Mouse (Mus musculus): ENCODE data around the gene Ptov1. TPM values are rescaled to one million over a fixed set of nuclear protein-coding genes. Genes with fewer than 3 reads are reported as not detected.
"Not testable (repeated sequence)": the region's sequence is repeated elsewhere in the genome, so short reads cannot be mapped to it uniquely, and the experiment has no call there.

Gene Ptov1
- polyA plus RNA-seq, 1 experiment from 2014 or later, result 350 TPM

DNA sequence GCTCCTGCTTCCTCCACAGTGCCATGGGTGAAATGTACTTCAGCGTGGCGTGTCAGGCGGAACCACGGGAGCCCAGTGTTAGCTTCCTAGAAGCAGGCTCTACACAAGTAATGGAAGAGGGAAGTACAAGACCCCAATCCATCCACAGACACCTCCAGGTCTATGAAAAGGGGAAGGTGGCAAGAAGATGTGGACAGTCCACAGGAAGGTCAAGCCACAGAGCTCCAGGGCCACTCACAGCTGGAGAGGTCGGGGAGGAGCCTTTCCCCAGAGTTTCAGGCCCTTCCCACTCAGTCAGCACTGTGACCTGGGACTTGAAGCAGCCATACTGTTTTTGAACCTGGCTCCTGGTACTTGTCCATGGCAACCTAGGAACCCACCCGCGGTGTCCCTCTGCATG, 17.4 kb upstream of the Ptov1 start:
- Histone ChIP-seq H3K36me3 (replicated peaks; ENCODE audit: control insufficient read depth, insufficient read depth, low read depth, low read length) (peaks cover 14% of the 10 kb centered on the region), H3K9ac (replicated peaks; ENCODE audit: low read length) (no peak overlapping the region), H3K4me1 (ENCODE audit: control insufficient read depth, insufficient read depth, low read length) (no peaks in the 10 kb centered on the region), H3K4me3 (ENCODE audit: low read depth, low read length) (no peak overlapping the region), H3K27ac (replicated peaks; ENCODE audit: low read depth, low read length) (no peak overlapping the region), H3K4me2 (ENCODE audit: low read depth, low read length) (no peak overlapping the region), H3K27me3 (ENCODE audit: control insufficient read depth, insufficient read depth, low read length) (no peaks in the 10 kb centered on the region), H3K9me3 (replicated peaks; ENCODE audit: control insufficient read depth, low read length) (no peaks in the 10 kb centered on the region)
- 92% methylated on average over 7 of the region's 7 CpGs for WGBS
- DNase-seq (ENCODE audit: low spot score) (no peak), ATAC-seq (replicated peaks; ENCODE audit: insufficient number of reproducible peaks, low FRiP score, low TSS enrichment, low read depth) (no peak)

DNA sequence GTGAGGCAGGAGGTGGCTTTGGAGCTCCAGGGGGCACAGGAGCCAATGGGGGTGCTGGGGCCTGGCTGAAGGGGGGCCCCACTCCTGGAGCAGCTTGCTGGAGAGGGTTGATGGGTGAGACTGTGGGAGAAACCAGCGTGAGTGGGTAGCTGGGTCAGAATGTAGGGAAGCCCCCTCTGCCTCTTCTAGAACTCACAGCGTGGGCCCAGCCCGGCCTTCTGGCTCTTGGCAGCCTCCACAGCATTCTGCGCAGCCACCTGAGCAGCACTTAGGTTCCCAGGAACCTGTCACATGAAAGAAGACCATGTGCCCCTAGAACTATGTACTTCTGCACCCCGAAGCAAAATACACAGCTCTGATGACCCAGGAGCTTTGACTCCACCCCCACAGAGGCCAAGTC, 15.0 kb upstream of the Ptov1 start:
- Histone ChIP-seq H3K4me3 (ENCODE audit: low read depth, low read length) (no peak overlapping the region), H3K9ac (replicated peaks; ENCODE audit: low read length) (no peak overlapping the region), H3K9me3 (replicated peaks; ENCODE audit: control insufficient read depth, low read length) (no peaks in the 10 kb centered on the region), H3K4me1 (ENCODE audit: control insufficient read depth, insufficient read depth, low read length) (no peaks in the 10 kb centered on the region), H3K4me2 (ENCODE audit: low read depth, low read length) (no peak overlapping the region), H3K36me3 (replicated peaks; ENCODE audit: control insufficient read depth, insufficient read depth, low read depth, low read length) (peaks cover 22% of the 10 kb centered on the region), H3K27ac (replicated peaks; ENCODE audit: low read depth, low read length) (no peak overlapping the region), H3K27me3 (ENCODE audit: control insufficient read depth, insufficient read depth, low read length) (no peaks in the 10 kb centered on the region)
- DNase-seq (ENCODE audit: low spot score) (no peak), ATAC-seq (replicated peaks; ENCODE audit: insufficient number of reproducible peaks, low FRiP score, low TSS enrichment, low read depth) (0 out of 2 replicates have a peak, but pooled peaks have one; percentile 8)
- 92% methylated on average over 5 of the region's 5 CpGs for WGBS

DNA sequence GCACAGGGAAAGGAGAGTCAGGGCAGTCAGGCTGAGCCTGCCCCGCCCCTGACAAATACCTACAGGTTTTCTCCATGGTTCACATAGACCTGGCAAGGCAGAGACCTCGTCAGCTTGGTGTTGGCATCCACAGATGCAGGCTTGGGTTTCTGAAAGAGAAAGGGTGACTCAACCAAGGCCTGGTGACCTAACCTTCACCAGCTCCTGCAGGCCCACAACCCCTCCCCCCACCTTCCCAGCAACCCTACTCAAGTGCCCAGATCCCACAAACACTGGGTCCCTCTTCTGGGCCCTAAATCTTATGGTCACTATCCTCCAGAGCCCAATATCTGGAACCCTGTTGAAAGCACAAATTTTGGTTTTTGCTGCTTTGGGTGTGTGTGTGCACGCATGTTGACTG, 13.4 kb upstream of the Ptov1 start:
- WGBS, result 96% methylated on average over 3 of the region's 3 CpGs
- H3K36me3 ChIP-seq (replicated peaks; ENCODE audit: control insufficient read depth, insufficient read depth, low read depth, low read length), result peaks cover 23% of the 10 kb centered on the region

DNA sequence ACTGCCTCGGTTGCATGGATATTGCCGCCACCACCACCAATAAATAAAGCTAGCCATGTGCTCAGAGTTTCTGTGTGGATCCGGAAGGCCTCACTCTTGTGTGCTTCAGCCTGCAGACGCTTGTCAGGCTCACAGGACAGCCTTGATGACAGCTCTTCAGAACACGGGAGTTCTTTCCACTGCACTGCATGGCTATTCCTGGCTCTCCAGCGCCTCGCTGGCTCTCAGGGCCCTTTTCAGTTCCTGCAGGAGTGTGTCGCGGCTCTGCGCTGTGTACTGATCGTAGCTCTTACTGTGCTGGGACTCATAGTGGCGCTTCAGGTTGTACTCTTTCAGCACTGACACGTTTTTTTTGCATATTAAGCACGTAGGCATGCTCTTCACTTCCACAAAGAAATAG, 8.2 kb upstream of the Ptov1 start:
- DNase-seq (ENCODE audit: low spot score) (no peak), ATAC-seq (replicated peaks; ENCODE audit: insufficient number of reproducible peaks, low FRiP score, low TSS enrichment, low read depth) (no peak)
- Histone ChIP-seq H3K36me3 (replicated peaks; ENCODE audit: control insufficient read depth, insufficient read depth, low read depth, low read length) (peaks cover 13% of the 10 kb centered on the region), H3K9me3 (replicated peaks; ENCODE audit: control insufficient read depth, low read length) (no peaks in the 10 kb centered on the region), H3K4me3 (ENCODE audit: low read depth, low read length) (no peak overlapping the region), H3K9ac (replicated peaks; ENCODE audit: low read length) (no peak overlapping the region), H3K27me3 (ENCODE audit: control insufficient read depth, insufficient read depth, low read length) (no peaks in the 10 kb centered on the region), H3K4me1 (ENCODE audit: control insufficient read depth, insufficient read depth, low read length) (no peaks in the 10 kb centered on the region), H3K4me2 (ENCODE audit: low read depth, low read length) (no peak overlapping the region), H3K27ac (replicated peaks; ENCODE audit: low read depth, low read length) (no peak overlapping the region)
- WGBS, result 91% methylated on average over 14 of the region's 14 CpGs

More for the DNA sequence above, 13.4 kb upstream of the Ptov1 start:
- ATAC-seq (replicated peaks; ENCODE audit: insufficient number of reproducible peaks, low FRiP score, low TSS enrichment, low read depth) (no peak), DNase-seq (ENCODE audit: low spot score) (no peak)
- no peaks in the 10 kb centered on the region for H3K9me3 ChIP-seq (replicated peaks; ENCODE audit: control insufficient read depth, low read length)
- H3K27me3 ChIP-seq (ENCODE audit: control insufficient read depth, insufficient read depth, low read length), result no peaks in the 10 kb centered on the region
- no peak overlapping the region for H3K9ac ChIP-seq (replicated peaks; ENCODE audit: low read length)
- H3K27ac ChIP-seq (replicated peaks; ENCODE audit: low read depth, low read length), result no peak overlapping the region
- H3K4me1 ChIP-seq (ENCODE audit: control insufficient read depth, insufficient read depth, low read length), result no peaks in the 10 kb centered on the region
- H3K4me2 ChIP-seq (ENCODE audit: low read depth, low read length), result no peak overlapping the region
- no peak overlapping the region for H3K4me3 ChIP-seq (ENCODE audit: low read depth, low read length)

DNA sequence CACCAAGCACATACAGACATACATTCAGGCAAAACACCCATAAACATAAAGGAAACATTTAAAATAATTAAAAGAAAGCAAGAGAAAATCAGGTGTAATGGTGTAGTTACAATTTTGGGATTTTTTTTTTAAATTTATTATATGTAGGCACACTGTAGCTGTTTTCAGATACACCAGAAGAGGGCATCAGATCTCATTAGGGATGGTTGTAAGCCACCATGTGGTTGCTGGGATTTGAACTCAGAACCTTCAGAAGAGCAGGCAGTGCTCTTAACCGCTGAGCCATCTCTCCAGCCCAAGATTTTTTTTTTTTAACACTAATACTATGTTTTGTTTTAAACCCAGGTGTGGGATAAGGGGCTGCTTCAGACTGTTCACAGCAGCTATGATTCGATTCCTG, 2.2 kb upstream of the Ptov1 start:
- not testable (repeated sequence) for H3K9ac ChIP-seq (replicated peaks; ENCODE audit: low read length); H3K4me2 ChIP-seq (ENCODE audit: low read depth, low read length); H3K9me3 ChIP-seq (replicated peaks; ENCODE audit: control insufficient read depth, low read length); ATAC-seq (replicated peaks; ENCODE audit: insufficient number of reproducible peaks, low FRiP score, low TSS enrichment, low read depth); H3K4me3 ChIP-seq (ENCODE audit: low read depth, low read length); H3K27ac ChIP-seq (replicated peaks; ENCODE audit: low read depth, low read length); H3K4me1 ChIP-seq (ENCODE audit: control insufficient read depth, insufficient read depth, low read length); DNase-seq (ENCODE audit: low spot score); H3K27me3 ChIP-seq (ENCODE audit: control insufficient read depth, insufficient read depth, low read length); H3K36me3 ChIP-seq (replicated peaks; ENCODE audit: control insufficient read depth, insufficient read depth, low read depth, low read length)
- 90% methylated on average over 2 of the region's 2 CpGs for whole genome bisulfite sequencing

DNA sequence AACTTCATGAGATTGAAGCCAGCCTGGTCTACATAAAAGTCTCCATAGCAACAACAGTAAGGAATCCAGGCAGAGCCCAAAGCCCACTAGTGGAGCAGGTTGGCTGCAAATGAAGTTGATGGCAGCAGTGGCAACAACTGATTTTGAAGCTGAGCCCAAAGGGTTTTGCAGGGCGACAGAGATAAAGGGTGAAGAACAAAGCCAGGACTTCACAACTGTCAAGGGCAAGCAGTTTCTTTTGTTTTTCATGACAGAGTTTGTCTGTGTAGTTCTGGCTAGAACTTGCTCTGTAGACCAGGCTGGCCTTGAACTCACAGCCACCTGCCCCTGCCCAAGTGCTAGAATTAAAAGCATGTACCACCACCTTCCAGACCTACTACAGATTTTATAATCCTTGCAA, 1.6 kb upstream of the Ptov1 start:
- no peaks in the 10 kb centered on the region for H3K9me3 ChIP-seq (replicated peaks; ENCODE audit: control insufficient read depth, low read length)
- no peak overlapping the region for H3K27ac ChIP-seq (replicated peaks; ENCODE audit: low read depth, low read length)
- DNase-seq (ENCODE audit: low spot score) (no peak), ATAC-seq (replicated peaks; ENCODE audit: insufficient number of reproducible peaks, low FRiP score, low TSS enrichment, low read depth) (no peak)
- 80% methylated on average over 1 of the region's 1 CpGs for WGBS
- no peaks in the 10 kb centered on the region; the same call in 1 of the 2 replicates for H3K36me3 ChIP-seq (replicated peaks; ENCODE audit: control insufficient read depth, insufficient read depth, low read depth, low read length)
- H3K4me1 ChIP-seq (ENCODE audit: control insufficient read depth, insufficient read depth, low read length), result peaks cover 6% of the 10 kb centered on the region; the same call in 1 of the 2 replicates
- no peak overlapping the region for H3K4me2 ChIP-seq (ENCODE audit: low read depth, low read length)
- H3K27me3 ChIP-seq (ENCODE audit: control insufficient read depth, insufficient read depth, low read length), result no peaks in the 10 kb centered on the region
- no peak overlapping the region for H3K4me3 ChIP-seq (ENCODE audit: low read depth, low read length)
- H3K9ac ChIP-seq (replicated peaks; ENCODE audit: low read length), result no peak overlapping the region

DNA sequence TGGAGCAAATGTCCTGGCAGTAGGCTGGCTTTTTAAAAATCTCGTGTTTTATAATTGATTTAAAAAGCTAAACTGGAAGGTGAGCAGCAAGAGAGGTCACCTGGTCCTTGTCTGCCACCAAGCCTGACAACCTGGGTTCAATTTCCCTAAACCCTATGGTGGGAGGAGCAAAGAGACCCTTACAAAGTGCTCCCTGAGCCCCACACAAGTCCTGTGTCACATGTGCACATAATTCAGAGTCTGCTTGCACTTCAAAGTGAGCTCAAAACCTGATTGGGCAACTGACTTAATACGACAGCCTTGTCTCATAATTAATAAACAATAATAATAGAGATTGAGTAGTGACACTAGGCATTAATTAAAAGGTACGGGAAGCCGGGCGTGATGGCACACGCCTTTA, 1.0 kb upstream of the Ptov1 start:
- H3K4me3 ChIP-seq (ENCODE audit: low read depth, low read length), result peak overlapping the region; percentile 97
- ATAC-seq (replicated peaks; ENCODE audit: insufficient number of reproducible peaks, low FRiP score, low TSS enrichment, low read depth) (no peak), DNase-seq (ENCODE audit: low spot score) (no peak)
- H3K9me3 ChIP-seq (replicated peaks; ENCODE audit: control insufficient read depth, low read length), result no peaks in the 10 kb centered on the region
- peak overlapping the region; percentile 90; the same call in 1 of the 2 replicates for H3K4me2 ChIP-seq (ENCODE audit: low read depth, low read length)
- H3K36me3 ChIP-seq (replicated peaks; ENCODE audit: control insufficient read depth, insufficient read depth, low read depth, low read length), result no peaks in the 10 kb centered on the region; the same call in 1 of the 2 replicates
- H3K27me3 ChIP-seq (ENCODE audit: control insufficient read depth, insufficient read depth, low read length), result no peaks in the 10 kb centered on the region
- H3K27ac ChIP-seq (replicated peaks; ENCODE audit: low read depth, low read length), result no peak overlapping the region
- H3K4me1 ChIP-seq (ENCODE audit: control insufficient read depth, insufficient read depth, low read length), result peaks cover 6% of the 10 kb centered on the region; the same call in 1 of the 2 replicates
- H3K9ac ChIP-seq (replicated peaks; ENCODE audit: low read length), result no peak overlapping the region
- 84% methylated on average over 6 of the region's 6 CpGs for WGBS

DNA sequence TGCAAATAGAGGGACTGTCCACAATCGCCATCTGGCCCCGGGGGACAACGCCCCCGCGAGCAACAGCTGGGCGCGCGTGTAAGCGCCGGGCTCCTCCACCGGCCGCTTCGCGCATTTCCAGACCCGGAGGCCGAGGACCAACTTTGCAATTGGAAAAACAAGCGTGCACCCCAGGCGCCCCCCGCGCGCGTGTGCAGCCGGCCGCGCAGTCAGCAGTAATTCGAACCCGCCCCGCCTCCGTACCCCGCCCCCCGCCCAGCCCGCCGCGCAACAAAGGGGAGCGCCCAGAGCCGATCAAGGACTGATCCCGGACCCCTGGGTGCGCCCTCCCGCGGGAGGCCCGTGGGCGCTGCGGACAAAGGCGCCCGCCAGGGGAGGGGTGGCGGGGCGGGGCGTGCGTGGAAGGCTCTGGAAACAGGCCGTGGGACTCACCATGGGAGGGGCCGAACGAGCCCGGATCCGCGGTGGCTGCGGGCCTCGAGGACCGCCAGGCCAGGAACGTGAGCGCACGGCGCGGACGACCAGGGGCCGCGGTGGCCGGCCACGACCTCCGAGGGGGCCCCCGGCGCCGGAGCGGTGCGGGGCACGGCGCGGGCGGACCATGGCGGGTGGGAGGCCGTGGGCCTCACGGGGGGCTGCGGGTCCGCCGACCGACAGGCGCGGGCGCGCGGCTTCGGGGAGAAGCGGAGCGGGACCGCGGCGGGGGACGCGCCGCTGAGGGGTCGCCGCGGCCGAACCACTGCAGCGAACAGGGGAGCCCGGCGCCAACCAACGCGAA, 480 bp downstream of the Ptov1 start:
- H3K27ac ChIP-seq (replicated peaks; ENCODE audit: low read depth, low read length), result peak overlapping the region; percentile 100

More for the DNA sequence above, 480 bp downstream of the Ptov1 start:
- WGBS, result under 1% methylated on average over 89 of the region's 108 CpGs
- peak overlapping the region; percentile 97 for H3K4me3 ChIP-seq (ENCODE audit: low read depth, low read length)
- H3K36me3 ChIP-seq (replicated peaks; ENCODE audit: control insufficient read depth, insufficient read depth, low read depth, low read length), result peaks cover 4% of the 10 kb centered on the region
- H3K27me3 ChIP-seq (ENCODE audit: control insufficient read depth, insufficient read depth, low read length), result no peaks in the 10 kb centered on the region
- H3K9ac ChIP-seq (replicated peaks; ENCODE audit: low read length), result peak overlapping the region; percentile 99
- H3K4me2 ChIP-seq (ENCODE audit: low read depth, low read length), result peak overlapping the region; percentile 90
- no peaks in the 10 kb centered on the region for H3K9me3 ChIP-seq (replicated peaks; ENCODE audit: control insufficient read depth, low read length)
- peaks cover 6% of the 10 kb centered on the region; the same call in 1 of the 2 replicates for H3K4me1 ChIP-seq (ENCODE audit: control insufficient read depth, insufficient read depth, low read length)
- peak; percentile 79 for DNase-seq (ENCODE audit: low spot score)
- peak; percentile 26 for ATAC-seq (replicated peaks; ENCODE audit: insufficient number of reproducible peaks, low FRiP score, low TSS enrichment, low read depth)

All from embryonic facial prominence, embryonic 11.5 days (tissue).